Mouse (Mus musculus): ENCODE measurements around the gene Tmem123. TPM values are rescaled to one million over a fixed set of nuclear protein-coding genes. Genes with fewer than 3 reads are reported as not detected.
A peak's percentile ranks its signal among the peaks of the same experiment; 100 is the strongest.

Gene Tmem123
- polyA plus RNA-seq (2015; fragmentation: Nextera tagmentation; extraction: Ambion mirVana), result 23.0 and 31.0 TPM in 2 replicates

DNA sequence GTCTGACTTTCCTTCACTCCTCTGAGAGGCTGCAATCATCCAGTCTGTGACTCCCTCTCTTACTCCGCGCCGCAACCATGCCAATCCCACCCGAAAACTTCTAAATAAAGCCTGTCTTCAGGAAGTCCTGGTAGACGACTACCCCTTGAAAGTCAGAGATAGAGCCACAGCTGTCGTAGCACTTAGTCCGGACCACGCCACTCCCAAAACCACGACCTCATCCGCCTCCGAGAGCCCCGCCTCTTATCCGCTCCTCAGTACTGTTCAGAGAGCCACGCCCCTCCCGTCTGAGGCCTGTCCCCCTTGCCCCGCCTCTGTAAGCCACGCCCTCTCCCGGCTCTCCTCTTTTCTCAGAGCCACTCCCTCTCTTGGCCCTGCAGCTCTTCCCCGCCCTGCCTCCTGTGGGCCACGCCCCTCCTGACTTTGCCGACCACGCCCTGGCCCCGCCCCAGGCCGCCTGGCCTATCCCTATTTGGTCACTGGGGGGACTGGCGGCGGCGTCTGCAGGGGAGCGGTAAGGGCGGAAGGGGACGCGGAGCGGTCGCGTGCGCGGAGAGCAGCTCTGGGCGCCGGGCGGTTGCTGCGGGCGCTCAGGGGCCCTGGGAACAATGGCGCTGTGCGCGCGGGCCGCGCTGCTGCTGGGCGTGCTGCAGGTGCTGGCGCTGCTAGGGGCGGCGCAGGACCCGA, at the start of gene Tmem123:
TSS of gene Tmem123 (plus strand) at position 428 of the 687 bp plus-strand sequence.
- H3K9me3 ChIP-seq (ENCODE audit: control insufficient read depth, low read length), result no peaks in the 10 kb centered on the region

DNA sequence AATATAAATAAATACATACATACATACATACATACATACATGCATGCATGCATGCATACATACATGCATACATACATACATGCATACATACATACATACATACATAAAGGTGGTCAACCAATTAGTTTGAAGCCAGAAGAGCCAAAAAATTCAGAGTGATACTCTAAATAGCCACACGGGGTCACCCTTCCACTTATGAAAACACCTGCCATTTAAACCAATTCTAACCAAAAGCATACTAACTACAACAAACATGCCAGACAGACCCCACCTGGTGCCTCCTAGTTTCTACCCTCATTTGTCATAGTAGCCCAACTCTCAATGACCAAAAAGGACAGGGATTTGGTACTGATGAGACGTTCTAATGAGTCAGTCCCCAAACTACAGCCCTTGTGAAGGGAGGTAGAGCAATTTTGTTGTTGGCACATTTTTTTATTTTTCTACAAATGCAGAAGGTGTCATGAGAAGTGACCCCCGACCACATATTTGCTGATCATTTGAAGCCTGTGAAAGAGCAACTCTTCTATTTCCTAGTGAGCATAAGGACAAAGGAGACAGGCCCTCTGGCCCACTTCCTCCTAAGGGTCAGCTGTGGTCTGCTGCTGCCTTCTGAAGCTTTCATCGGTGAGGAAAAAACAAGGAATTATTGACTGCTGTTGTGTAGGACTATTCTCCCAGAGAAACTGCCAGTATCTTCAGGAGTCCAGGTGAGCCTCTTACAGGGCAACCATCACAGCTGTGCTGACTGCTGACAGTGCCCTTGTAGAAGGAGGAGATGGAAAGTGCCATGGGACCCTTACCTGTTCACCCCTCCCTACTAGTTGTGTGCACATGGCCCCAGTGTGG, 49.6 kb upstream of the Tmem123 start:
- no peaks in the 10 kb centered on the region for H3K27me3 ChIP-seq (replicated peaks; ENCODE audit: control insufficient read depth, insufficient read depth, low read length)
- WGBS, result 40% methylated on average over 4 of the region's 4 CpGs
- no peak overlapping the region for H3K27ac ChIP-seq (ENCODE audit: low read length)
- H3K4me1 ChIP-seq (replicated peaks; ENCODE audit: control insufficient read depth, insufficient read depth, low read length), result no peaks in the 10 kb centered on the region
- H3K9ac ChIP-seq (replicated peaks; ENCODE audit: low read depth, low read length), result no peak overlapping the region
- H3K36me3 ChIP-seq (ENCODE audit: control insufficient read depth, insufficient read depth), result no peaks in the 10 kb centered on the region
- no peaks in the 10 kb centered on the region for H3K9me3 ChIP-seq (ENCODE audit: control insufficient read depth, low read length)
- ATAC-seq, result peak; percentile 78
- no peak overlapping the region for H3K4me3 ChIP-seq (replicated peaks; ENCODE audit: low read length)
- no peak overlapping the region for H3K4me2 ChIP-seq (ENCODE audit: low read length)

More for the DNA sequence above, at the start of gene Tmem123:
- Histone ChIP-seq H3K36me3 (ENCODE audit: control insufficient read depth, insufficient read depth) (no peaks in the 10 kb centered on the region), H3K4me2 (ENCODE audit: low read length) (peak within 1 kb of the TSS; percentile 85), H3K9ac (replicated peaks; ENCODE audit: low read depth, low read length) (peak within 1 kb of the TSS; percentile 83), H3K4me3 (replicated peaks; ENCODE audit: low read length) (peak within 1 kb of the TSS; percentile 83), H3K27ac (ENCODE audit: low read length) (peak within 1 kb of the TSS; percentile 66), H3K27me3 (replicated peaks; ENCODE audit: control insufficient read depth, insufficient read depth, low read length) (peaks cover 6% of the 10 kb centered on the region; the same call in 1 of the 2 replicates), H3K4me1 (replicated peaks; ENCODE audit: control insufficient read depth, insufficient read depth, low read length) (peaks cover 13% of the 10 kb centered on the region)
- under 1% methylated on average over 52 of the region's 52 CpGs for WGBS
- ATAC-seq, result peak; percentile 95

- no peak overlapping the region for H3K9ac ChIP-seq (replicated peaks; ENCODE audit: low read depth, low read length)
- no peaks in the 10 kb centered on the region for H3K36me3 ChIP-seq (ENCODE audit: control insufficient read depth, insufficient read depth)
- WGBS, result 70% methylated on average over 2 of the region's 2 CpGs
- no peak overlapping the region for H3K4me3 ChIP-seq (replicated peaks; ENCODE audit: low read length)
- no peak overlapping the region for H3K4me2 ChIP-seq (ENCODE audit: low read length)
- H3K9me3 ChIP-seq (ENCODE audit: control insufficient read depth, low read length), result no peaks in the 10 kb centered on the region
- H3K27me3 ChIP-seq (replicated peaks; ENCODE audit: control insufficient read depth, insufficient read depth, low read length), result no peaks in the 10 kb centered on the region
- H3K4me1 ChIP-seq (replicated peaks; ENCODE audit: control insufficient read depth, insufficient read depth, low read length), result no peaks in the 10 kb centered on the region
- ATAC-seq, result no peak
- H3K27ac ChIP-seq (ENCODE audit: low read length), result no peak overlapping the region
Measured at GRCm38 (mm10) chr9:7714908-7715175, 49.0 kb upstream of the Tmem123 start.

- Histone ChIP-seq H3K4me1 (replicated peaks; ENCODE audit: control insufficient read depth, insufficient read depth, low read length) (no peaks in the 10 kb centered on the region), H3K9ac (replicated peaks; ENCODE audit: low read depth, low read length) (no peak overlapping the region), H3K4me2 (ENCODE audit: low read length) (no peak overlapping the region), H3K4me3 (replicated peaks; ENCODE audit: low read length) (no peak overlapping the region), H3K36me3 (ENCODE audit: control insufficient read depth, insufficient read depth) (no peaks in the 10 kb centered on the region), H3K27me3 (replicated peaks; ENCODE audit: control insufficient read depth, insufficient read depth, low read length) (no peaks in the 10 kb centered on the region), H3K27ac (ENCODE audit: low read length) (no peak overlapping the region), H3K9me3 (ENCODE audit: control insufficient read depth, low read length) (no peaks in the 10 kb centered on the region)
- 89% methylated on average over 1 of the region's 1 CpGs for WGBS
- ATAC-seq, result no peak
Measured at GRCm38 (mm10) chr9:7721543-7721942, 42.3 kb upstream of the Tmem123 start.

DNA sequence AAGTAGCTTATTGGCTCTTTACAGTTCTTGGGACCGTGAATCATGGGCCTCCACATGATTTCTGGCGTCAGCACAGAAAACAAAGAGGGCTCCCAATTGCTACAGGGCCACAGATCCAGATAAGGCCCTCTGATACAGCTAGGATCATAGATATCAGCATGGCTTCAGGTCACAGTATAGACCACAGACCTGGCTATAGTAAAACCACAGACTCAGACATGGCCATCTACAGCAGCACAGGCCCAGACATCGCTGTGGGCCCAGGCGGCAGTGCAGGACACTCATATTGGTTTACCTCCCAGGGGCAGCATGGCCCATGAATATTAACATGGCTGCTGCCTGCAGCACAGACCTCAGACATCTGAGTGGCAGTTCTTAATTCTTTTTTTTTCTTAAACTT, 34.8 kb upstream of the Tmem123 start:
- ATAC-seq, result no peak
- no peaks in the 10 kb centered on the region for H3K4me1 ChIP-seq (replicated peaks; ENCODE audit: control insufficient read depth, insufficient read depth, low read length)
- H3K27ac ChIP-seq (ENCODE audit: low read length), result no peak overlapping the region
- 89% methylated on average over 4 of the region's 4 CpGs for WGBS
- H3K27me3 ChIP-seq (replicated peaks; ENCODE audit: control insufficient read depth, insufficient read depth, low read length), result no peaks in the 10 kb centered on the region
- H3K36me3 ChIP-seq (ENCODE audit: control insufficient read depth, insufficient read depth), result no peaks in the 10 kb centered on the region
- H3K9me3 ChIP-seq (ENCODE audit: control insufficient read depth, low read length), result no peaks in the 10 kb centered on the region
- no peak overlapping the region for H3K4me2 ChIP-seq (ENCODE audit: low read length)
- H3K4me3 ChIP-seq (replicated peaks; ENCODE audit: low read length), result no peak overlapping the region
- no peak overlapping the region for H3K9ac ChIP-seq (replicated peaks; ENCODE audit: low read depth, low read length)

- 85% methylated on average over 1 of the region's 1 CpGs for WGBS
- Histone ChIP-seq H3K4me3 (replicated peaks; ENCODE audit: low read length) (no peak overlapping the region), H3K27me3 (replicated peaks; ENCODE audit: control insufficient read depth, insufficient read depth, low read length) (no peaks in the 10 kb centered on the region), H3K4me2 (ENCODE audit: low read length) (no peak overlapping the region), H3K27ac (ENCODE audit: low read length) (no peak overlapping the region), H3K4me1 (replicated peaks; ENCODE audit: control insufficient read depth, insufficient read depth, low read length) (no peaks in the 10 kb centered on the region), H3K9ac (replicated peaks; ENCODE audit: low read depth, low read length) (no peak overlapping the region), H3K36me3 (ENCODE audit: control insufficient read depth, insufficient read depth) (no peaks in the 10 kb centered on the region), H3K9me3 (ENCODE audit: control insufficient read depth, low read length) (no peaks in the 10 kb centered on the region)
- ATAC-seq, result no peak
Measured at GRCm38 (mm10) chr9:7742696-7743095, 21.1 kb upstream of the Tmem123 start.

- no peaks in the 10 kb centered on the region for H3K36me3 ChIP-seq (ENCODE audit: control insufficient read depth, insufficient read depth)
- 68% methylated on average over 1 of the region's 1 CpGs for WGBS
- no peak for ATAC-seq
- no peaks in the 10 kb centered on the region for H3K4me1 ChIP-seq (replicated peaks; ENCODE audit: control insufficient read depth, insufficient read depth, low read length)
- H3K9ac ChIP-seq (replicated peaks; ENCODE audit: low read depth, low read length), result no peak overlapping the region
- H3K4me2 ChIP-seq (ENCODE audit: low read length), result no peak overlapping the region
- no peak overlapping the region for H3K4me3 ChIP-seq (replicated peaks; ENCODE audit: low read length)
- H3K9me3 ChIP-seq (ENCODE audit: control insufficient read depth, low read length), result no peaks in the 10 kb centered on the region
- no peaks in the 10 kb centered on the region for H3K27me3 ChIP-seq (replicated peaks; ENCODE audit: control insufficient read depth, insufficient read depth, low read length)
- no peak overlapping the region for H3K27ac ChIP-seq (ENCODE audit: low read length)
Measured at GRCm38 (mm10) chr9:7744156-7744555, 19.7 kb upstream of the Tmem123 start.

- Histone ChIP-seq H3K4me1 (replicated peaks; ENCODE audit: control insufficient read depth, insufficient read depth, low read length) (no peaks in the 10 kb centered on the region), H3K4me3 (replicated peaks; ENCODE audit: low read length) (no peak overlapping the region), H3K27ac (ENCODE audit: low read length) (no peak overlapping the region), H3K36me3 (ENCODE audit: control insufficient read depth, insufficient read depth) (no peaks in the 10 kb centered on the region), H3K9me3 (ENCODE audit: control insufficient read depth, low read length) (no peaks in the 10 kb centered on the region), H3K4me2 (ENCODE audit: low read length) (no peak overlapping the region), H3K27me3 (replicated peaks; ENCODE audit: control insufficient read depth, insufficient read depth, low read length) (no peaks in the 10 kb centered on the region), H3K9ac (replicated peaks; ENCODE audit: low read depth, low read length) (no peak overlapping the region)
- no peak for ATAC-seq
- 84% methylated on average over 3 of the region's 3 CpGs for WGBS
Measured at GRCm38 (mm10) chr9:7748881-7749280, 15.0 kb upstream of the Tmem123 start.

DNA sequence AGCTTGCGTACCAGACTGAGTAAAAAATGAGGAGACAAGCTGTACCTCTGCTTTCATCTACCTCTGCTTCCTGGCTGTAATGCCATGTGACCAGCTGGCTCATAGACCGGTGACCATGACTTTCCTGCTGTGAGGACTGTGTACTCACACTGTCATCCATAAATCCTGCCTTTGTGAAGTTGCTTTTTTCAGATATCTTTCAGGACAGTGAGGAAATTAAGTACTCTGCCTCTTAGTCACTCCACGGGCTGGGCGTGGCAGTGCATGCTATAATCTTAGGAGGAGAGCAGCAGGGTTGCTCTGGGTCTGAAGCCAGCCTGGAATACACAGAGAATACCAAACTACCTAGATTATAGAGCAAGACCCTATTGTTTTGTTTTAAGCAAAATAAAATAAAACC, 14.3 kb upstream of the Tmem123 start:
- WGBS, result 82% methylated on average over 4 of the region's 4 CpGs
- Histone ChIP-seq H3K9ac (replicated peaks; ENCODE audit: low read depth, low read length) (no peak overlapping the region), H3K9me3 (ENCODE audit: control insufficient read depth, low read length) (no peaks in the 10 kb centered on the region), H3K4me1 (replicated peaks; ENCODE audit: control insufficient read depth, insufficient read depth, low read length) (no peaks in the 10 kb centered on the region), H3K36me3 (ENCODE audit: control insufficient read depth, insufficient read depth) (no peaks in the 10 kb centered on the region), H3K27ac (ENCODE audit: low read length) (no peak overlapping the region), H3K4me2 (ENCODE audit: low read length) (no peak overlapping the region), H3K4me3 (replicated peaks; ENCODE audit: low read length) (no peak overlapping the region), H3K27me3 (replicated peaks; ENCODE audit: control insufficient read depth, insufficient read depth, low read length) (no peaks in the 10 kb centered on the region)
- no peak for ATAC-seq

Data from forebrain, embryonic 16.5 days (tissue).